Mouse (Mus musculus): Measurements from ENCODE around the gene Ptprr.

The Ptprr gene

GRCm38 (mm10) chr10:116270646-116271469 is 252.8 kb downstream of the Ptprr start:
- no peak for DNase-seq

- no peak for DNase-seq
These were observed 253.5 kb downstream of the Ptprr start for GRCm38 (mm10) chr10:116271470-116271915.

DNA sequence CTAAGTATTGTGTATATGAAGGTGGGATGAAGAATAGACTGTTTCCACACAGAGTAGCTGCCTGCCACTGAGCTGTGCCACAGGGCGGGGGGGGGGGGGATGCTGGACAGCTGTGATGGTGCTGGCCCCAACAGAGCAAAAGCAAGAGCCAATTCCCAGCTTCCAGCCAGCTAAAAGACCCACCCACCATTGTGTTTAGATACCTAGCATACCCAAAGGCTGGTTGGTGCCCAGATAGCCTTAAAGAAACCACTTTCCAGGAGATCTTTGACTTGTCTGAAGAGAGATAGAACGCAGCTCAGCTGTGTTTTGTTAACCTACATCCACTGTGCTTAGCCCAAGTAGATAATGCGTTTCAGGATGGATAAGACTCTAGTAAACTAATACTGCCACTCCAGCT is 254.1 kb downstream of the Ptprr start:
- no peak for DNase-seq

GRCm38 (mm10) chr10:116275280-116275679 is 257.3 kb downstream of the Ptprr start, which contains the start of gene Ptprb:
TSS of gene Ptprb (plus strand) at chr10:116275523.
- DNase-seq: no peak

- no peak for DNase-seq
These were observed 268.8 kb downstream of the Ptprr start for GRCm38 (mm10) chr10:116286697-116287344.

- no peak for DNase-seq
These were observed 270.1 kb downstream of the Ptprr start for GRCm38 (mm10) chr10:116288130-116288529.

GRCm38 (mm10) chr10:116290483-116290882 is 272.5 kb downstream of the Ptprr start:
- no peak for DNase-seq

- DNase-seq: no peak
These were observed 273.2 kb downstream of the Ptprr start for GRCm38 (mm10) chr10:116291153-116291755.

- DNase-seq: no peak
These were observed 278.4 kb downstream of the Ptprr start for GRCm38 (mm10) chr10:116296439-116296838.

GRCm38 (mm10) chr10:116297854-116298253 is 279.8 kb downstream of the Ptprr start:
- DNase-seq: no peak

GRCm38 (mm10) chr10:116300824-116301223 is 282.8 kb downstream of the Ptprr start:
- no peak for DNase-seq

GRCm38 (mm10) chr10:116301258-116301657 is 283.2 kb downstream of the Ptprr start:
- peak in 1 of 2 experiments; percentile 13 for DNase-seq

GRCm38 (mm10) chr10:116304355-116304754 is 286.3 kb downstream of the Ptprr start:
- DNase-seq: no peak

- DNase-seq: no peak
These were observed 291.4 kb downstream of the Ptprr start for GRCm38 (mm10) chr10:116309460-116309859.

DNA sequence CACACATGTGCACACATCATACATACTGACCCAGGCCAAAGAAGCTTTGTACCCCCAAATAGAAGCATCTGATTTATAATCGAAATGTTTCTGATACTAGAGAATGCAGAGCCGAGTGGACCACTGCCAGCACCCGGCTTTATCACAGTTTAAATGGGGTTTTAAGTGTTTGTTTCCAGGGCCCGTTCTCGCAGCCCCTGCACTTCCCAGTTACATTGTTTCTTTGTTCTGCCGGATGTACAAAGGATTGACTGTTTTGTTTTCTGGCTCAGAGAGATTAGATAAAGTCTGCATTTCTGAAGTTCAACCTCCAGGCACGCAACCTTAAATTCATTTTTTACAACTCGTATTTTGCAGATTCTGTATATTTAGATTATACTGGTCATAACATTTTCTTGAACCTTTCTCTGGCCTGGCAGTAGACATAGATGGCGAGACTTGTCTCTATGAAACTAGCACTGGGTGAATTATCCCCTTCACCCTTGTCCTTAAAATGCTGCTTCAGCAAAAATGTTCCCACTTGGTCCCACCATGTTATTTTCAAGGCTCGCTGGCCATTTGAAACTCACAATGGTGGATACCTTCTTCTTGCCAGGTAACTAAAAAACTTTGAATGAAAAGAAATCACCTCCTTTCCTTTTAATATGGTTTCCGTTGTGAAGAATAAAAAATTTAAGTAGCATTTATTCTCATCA is 292.6 kb downstream of the Ptprr start:
- DNase-seq: no peak

DNA sequence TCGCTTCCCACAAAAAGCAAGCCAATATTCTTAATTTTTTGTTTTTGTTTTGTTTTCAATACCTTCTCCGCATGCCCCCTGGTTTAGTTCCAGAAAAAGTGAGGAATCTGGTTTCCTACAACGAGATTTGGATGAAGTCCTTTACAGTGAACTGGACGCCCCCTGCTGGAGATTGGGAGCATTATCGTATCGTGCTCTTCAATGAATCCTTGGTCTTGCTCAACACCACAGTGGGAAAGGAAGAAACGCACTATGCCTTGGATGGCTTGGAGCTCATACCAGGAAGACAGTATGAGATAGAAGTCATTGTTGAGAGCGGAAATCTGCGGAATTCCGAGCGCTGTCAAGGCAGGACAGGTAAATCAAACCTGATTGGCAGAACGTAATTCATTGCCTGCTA is 301.2 kb downstream of the Ptprr start:
- peak; percentile 73 to 80 for DNase-seq
